Mouse (Mus musculus) gastrocnemius, postnatal 36 days (tissue): ENCODE measurements around the gene Syn3. TPM values are rescaled to one million over a fixed set of nuclear protein-coding genes. Genes with fewer than 3 reads are reported as not detected.

Experiments used
- DNase-seq, 2 experiments: peaks; one replicate each; pipeline ENCODE4 v3.0.0; 2022
- intact Hi-C: fragments of 180-260 bp; cut with DNase I; formaldehyde crosslinking; loops from one replicate; pipeline ENCODE4 v1.15.1; 2025
- total RNA-seq, 2 experiments: library from RNA; stranded (reverse); gene quantifications; 2 replicates each; pipeline ENCODE4 v1.2.3; 2021

The Syn3 gene
- total RNA-seq, 2 experiments from 2014 or later: 0.15 to 0.28 TPM

DNA sequence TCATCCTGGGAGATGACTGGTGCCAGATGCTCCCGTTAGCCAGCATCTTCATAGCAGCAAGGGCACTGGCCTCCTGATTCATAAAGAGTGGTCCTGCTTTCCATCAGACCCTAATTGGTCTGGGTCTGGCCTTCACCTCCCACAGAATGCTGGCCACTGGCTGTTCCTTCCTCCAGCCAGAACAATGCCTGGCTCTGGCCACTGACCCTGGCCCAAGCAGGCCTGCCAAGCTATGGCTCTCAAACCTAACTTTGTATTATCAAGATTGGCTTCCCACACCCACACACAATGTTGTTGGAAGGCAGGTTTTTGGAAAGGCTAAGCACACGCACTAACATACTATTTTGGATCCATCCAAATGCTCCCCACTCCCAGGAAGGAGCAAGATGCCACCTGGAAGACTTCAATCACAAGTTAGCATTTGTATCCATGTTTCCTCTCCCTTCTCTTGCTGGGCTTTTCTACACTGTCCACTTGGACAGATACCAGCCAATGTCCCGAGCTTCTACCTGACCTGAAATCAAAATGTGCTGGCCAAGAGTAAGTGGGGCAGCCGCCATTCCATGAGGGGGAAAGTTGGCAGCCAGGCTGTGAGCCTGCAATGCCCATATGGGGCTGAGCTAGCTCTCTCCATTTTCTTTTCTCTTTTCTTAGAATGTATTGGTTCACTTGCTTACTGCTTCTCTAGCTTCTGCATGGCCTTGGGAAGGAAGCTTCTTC, 175.3 kb downstream of the Syn3 start:
- intact Hi-C loops: no loop called here
- DNase-seq: no peak

DNA sequence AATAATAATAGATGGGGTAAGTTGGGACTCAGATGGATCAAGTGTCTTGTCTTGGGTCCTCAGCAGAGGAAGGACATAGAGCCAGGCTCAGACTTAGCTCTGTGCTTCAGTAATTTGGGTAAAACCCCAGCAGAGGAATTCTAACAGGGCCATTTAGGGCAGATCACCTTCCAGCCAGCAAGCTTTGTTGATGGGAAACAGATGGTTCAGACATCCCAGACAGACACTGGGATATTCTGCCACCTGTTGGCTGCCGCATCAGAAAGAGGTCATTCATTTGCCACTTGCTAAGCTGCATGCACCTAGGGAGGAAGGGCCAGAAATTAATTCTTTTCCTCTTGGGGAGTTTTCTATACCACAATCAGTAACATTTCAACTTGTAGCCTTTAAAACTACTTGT, 176.7 kb downstream of the Syn3 start:
- no peak for DNase-seq
- intact Hi-C loops: no loop called here

- DNase-seq: peak in 1 of 2 experiments; percentile 45
- intact Hi-C loops: no loop called here
Measured at GRCm38 (mm10) chr10:86321194-86321593, 177.5 kb downstream of the Syn3 start.

DNA sequence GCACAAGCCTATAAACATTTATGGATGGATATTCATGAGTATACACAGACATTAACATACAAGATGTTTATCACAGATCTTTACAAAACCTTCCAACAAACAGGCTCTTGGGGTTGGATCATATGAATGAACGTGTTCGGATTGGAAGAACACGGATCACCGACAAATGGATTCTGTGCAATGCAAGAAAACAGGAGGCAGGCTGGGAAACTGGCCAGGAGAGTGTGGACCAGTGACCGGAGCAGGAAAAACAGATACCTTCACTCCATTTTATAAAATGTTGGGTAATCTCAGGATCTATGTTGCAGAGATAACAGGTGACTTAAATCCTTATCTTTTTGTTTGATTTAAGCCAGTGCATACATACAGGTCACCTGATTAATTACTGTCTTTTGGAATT, 178.5 kb downstream of the Syn3 start:
- intact Hi-C loops: no loop called here
- DNase-seq: no peak

DNA sequence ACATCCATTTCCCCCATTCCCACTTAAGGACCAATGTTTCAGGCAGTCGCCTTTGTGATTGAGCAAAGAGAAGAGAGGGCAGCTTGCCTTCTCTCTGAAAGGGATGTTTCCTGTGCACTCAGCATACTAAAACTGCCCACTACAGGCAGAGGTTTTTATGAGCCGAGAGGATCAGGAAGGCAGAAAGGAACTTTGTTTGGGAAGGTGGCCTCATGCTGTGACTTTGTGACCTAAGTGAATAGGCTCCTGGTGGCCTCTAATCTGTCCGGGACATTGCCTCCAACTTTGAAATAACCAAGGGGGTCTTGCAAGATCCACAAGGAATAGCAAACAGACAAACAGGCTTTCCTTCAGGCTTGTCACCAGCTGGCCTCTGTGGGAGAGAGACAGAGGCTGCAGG, 179.2 kb downstream of the Syn3 start:
- intact Hi-C loops: loop anchor here (5.0 kb wide), 1 partner anchor 48 kb away; no protein-coding TSS in a partner anchor
- DNase-seq: no peak

- DNase-seq: no peak
- intact Hi-C loops: loop anchor here (5.0 kb wide), 1 partner anchor 49 kb away; no protein-coding TSS in a partner anchor
Measured at GRCm38 (mm10) chr10:86318552-86319140, 180.1 kb downstream of the Syn3 start.

- intact Hi-C loops: loop anchor here (5.0 kb wide), 1 partner anchor 50 kb away; no protein-coding TSS in a partner anchor
- DNase-seq: no peak
Measured at GRCm38 (mm10) chr10:86317633-86318032, 181.1 kb downstream of the Syn3 start.

GRCm38 (mm10) chr10:86315513-86315912, 183.2 kb downstream of the Syn3 start:
- intact Hi-C loops: loop anchor here (5.0 kb wide), 1 partner anchor 52 kb away; no protein-coding TSS in a partner anchor
- DNase-seq: peak in 1 of 2 experiments; percentile 40

DNA sequence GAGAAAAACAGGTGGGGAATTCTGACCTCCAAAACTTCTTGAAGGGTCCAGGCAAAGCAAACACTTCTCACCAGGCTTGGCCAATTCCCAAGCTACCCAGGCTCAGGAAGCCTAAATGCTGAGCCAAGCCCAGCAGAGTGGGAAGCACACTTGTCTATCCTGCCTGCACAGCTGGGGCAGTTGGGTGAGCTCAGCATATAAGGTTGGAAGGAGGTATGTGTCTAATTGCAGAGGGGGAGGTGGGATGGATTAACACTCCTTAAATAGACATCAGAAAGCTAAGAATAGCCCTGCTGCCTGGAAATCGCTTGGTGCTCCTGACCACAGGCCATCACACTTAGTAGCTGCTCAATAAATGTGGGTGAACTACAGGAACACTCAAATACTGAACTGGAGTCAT, 185.2 kb downstream of the Syn3 start:
- intact Hi-C loops: no loop called here

GRCm38 (mm10) chr10:86312976-86313375, 185.7 kb downstream of the Syn3 start:
- intact Hi-C loops: no loop called here

More for the DNA sequence above, 185.2 kb downstream of the Syn3 start:
- no peak for DNase-seq

DNA sequence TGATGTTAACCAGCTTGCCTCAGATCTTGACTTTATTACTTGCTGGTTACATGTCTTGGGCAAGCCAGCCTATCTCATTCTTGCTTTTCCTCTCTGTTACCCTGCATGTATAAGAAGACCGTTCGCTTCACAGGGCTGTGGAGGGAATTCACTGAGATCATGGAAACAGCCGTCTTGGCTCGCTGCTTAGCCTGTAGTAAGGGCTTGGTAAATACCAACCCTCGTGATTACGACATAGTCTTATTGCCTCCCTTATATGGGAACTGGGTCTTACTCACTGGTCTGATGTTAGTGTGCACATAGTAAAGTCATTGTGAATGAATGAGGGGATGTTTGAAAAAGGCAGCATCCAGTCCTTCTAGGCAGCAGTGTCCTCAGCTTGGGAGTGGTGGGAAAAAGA, 188.2 kb downstream of the Syn3 start:
- intact Hi-C loops: no loop called here
- DNase-seq: no peak

More at GRCm38 (mm10) chr10:86312976-86313375, 185.7 kb downstream of the Syn3 start:
- DNase-seq: no peak

DNA sequence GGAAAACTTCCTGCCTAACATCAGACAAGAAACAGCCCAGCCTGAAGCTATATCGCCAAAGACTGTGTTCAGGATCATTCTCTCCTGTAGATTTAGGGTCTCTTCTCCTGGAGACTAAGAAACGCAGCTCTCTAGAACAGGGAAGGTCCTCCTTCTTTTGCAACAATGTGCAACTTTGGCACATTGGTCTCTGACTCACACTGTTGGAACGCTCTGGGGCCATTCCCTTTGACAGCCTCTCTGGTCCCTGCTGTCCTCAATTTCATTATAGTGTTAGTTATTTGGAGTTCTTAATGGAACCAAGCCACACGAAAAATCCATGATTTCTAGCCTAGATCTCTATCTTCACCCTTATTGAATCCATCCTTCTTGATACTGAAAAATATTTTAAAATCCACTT, 191.5 kb downstream of the Syn3 start:
- intact Hi-C loops: no loop called here
- peak in 1 of 2 experiments; percentile 37 for DNase-seq

DNA sequence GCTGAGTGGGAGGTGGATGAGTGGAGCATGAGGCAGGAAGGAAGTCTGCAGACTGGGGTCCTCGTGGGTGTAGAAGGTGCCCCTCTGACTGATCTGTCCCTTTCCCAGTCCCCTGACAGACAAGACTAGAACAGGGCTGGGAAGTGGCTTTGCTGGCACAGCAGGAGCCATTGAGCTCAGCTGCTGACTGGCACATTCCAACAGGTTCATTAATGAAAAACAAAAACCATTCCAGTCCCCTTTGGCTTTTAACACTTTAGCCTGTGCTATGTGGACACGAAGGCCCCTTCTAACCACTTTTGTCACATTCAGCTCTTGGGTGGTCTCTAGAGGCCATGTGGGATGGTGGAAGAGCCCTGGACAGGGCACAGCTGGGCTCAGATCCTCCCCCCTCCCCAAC, 194.1 kb downstream of the Syn3 start:
- intact Hi-C loops: loop anchor here (5.0 kb wide), 1 partner anchor 38 kb away; no protein-coding TSS in a partner anchor
- no peak for DNase-seq

- no peak for DNase-seq
- intact Hi-C loops: loop anchor here (5.0 kb wide), 1 partner anchor 39 kb away; no protein-coding TSS in a partner anchor
Measured at GRCm38 (mm10) chr10:86303495-86303876, 195.2 kb downstream of the Syn3 start.

GRCm38 (mm10) chr10:86302761-86303494, 195.8 kb downstream of the Syn3 start:
- DNase-seq: peak; percentile 61 to 66
- intact Hi-C loops: loop anchor here (5.0 kb wide), 1 partner anchor 39 kb away; no protein-coding TSS in a partner anchor

- intact Hi-C loops: loop anchor here (5.0 kb wide), 1 partner anchor 40 kb away; no protein-coding TSS in a partner anchor
- DNase-seq: no peak
Measured at GRCm38 (mm10) chr10:86302318-86302648, 196.4 kb downstream of the Syn3 start.

GRCm38 (mm10) chr10:86301593-86302317, 196.9 kb downstream of the Syn3 start:
- DNase-seq: no peak
- intact Hi-C loops: loop anchor here (2.0 to 5.0 kb wide), 2 partner anchors 41 to 149 kb away; no protein-coding TSS in a partner anchor

DNA sequence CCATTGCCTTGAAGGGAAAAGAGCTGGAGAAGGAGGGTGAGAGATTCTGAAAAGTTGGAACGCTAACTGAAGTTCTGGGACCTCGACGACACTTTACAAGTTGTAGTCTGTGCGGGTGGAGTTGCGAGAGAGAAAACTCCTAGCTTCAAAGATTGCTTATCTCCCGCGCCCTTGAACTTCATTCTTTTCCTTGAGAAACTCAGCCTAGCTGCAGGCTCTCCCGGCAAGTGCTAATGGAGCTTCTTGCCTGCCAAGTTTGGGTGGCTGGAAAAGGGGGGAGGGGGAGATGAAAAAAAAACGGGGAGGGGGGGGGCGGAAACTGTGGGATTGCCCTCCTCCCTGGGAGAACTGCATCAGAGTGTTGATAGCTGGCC, 197.6 kb downstream of the Syn3 start:
- DNase-seq: no peak
- intact Hi-C loops: loop anchor here (2.0 to 5.0 kb wide), 2 partner anchors 41 to 150 kb away; no protein-coding TSS in a partner anchor

GRCm38 (mm10) chr10:86300293-86301116, 198.2 kb downstream of the Syn3 start, which contains the start of gene Timp3:
Gene Timp3, plus strand, starts transcription at chr10:86300372.
- DNase-seq: peak; percentile 71 to 79
- intact Hi-C loops: loop anchor here (2.0 to 5.0 kb wide), 2 partner anchors 42 to 150 kb away; no protein-coding TSS in a partner anchor
